Mouse (Mus musculus): ENCODE data around the gene Cpne6.

- TF ChIP-seq POLR2A (IDR thresholded peaks at IDR 0.05; ENCODE audit: borderline replicate concordance, control insufficient read depth, low read depth, low read length) (no peak), CTCF (IDR thresholded peaks at IDR 0.05; ENCODE audit: control insufficient read depth, insufficient read depth, low read length) (no peak)
These were observed 39.4 kb upstream of the Cpne6 start for GRCm38 (mm10) chr14:55470806-55471205.

Data from bone marrow, adult 2 months (tissue).